Mouse (Mus musculus): ENCODE results near the gene S100a10. TPM values are rescaled to one million over a fixed set of nuclear protein-coding genes. Genes with fewer than 3 reads are reported as not detected.
A peak's percentile ranks its signal among the peaks of the same experiment; 100 is the strongest.

Gene S100a10
- polyA plus RNA-seq, 1 experiment from 2014 or later: 430 TPM

- WGBS: 51% methylated on average over 2 of the region's 2 CpGs
- no peak overlapping the region for H3K4me2 ChIP-seq (replicated peaks; ENCODE audit: low read depth, low read length)
- no peaks in the 10 kb centered on the region for H3K36me3 ChIP-seq (ENCODE audit: control insufficient read depth, insufficient read depth, low read length)
- H3K27ac ChIP-seq (ENCODE audit: low read length): no peak overlapping the region
- H3K4me1 ChIP-seq (ENCODE audit: control insufficient read depth, insufficient read depth, low read length): peaks cover 9% of the 10 kb centered on the region; the same call in 1 of the 2 replicates
- no peaks in the 10 kb centered on the region for H3K27me3 ChIP-seq (ENCODE audit: control insufficient read depth, insufficient read depth, low read length)
- no peaks in the 10 kb centered on the region for H3K9me3 ChIP-seq (ENCODE audit: control insufficient read depth, low read depth, low read length)
- H3K9ac ChIP-seq (replicated peaks; ENCODE audit: low read depth, low read length): no peak overlapping the region
- ATAC-seq (ENCODE audit: insufficient number of reproducible peaks, insufficient read depth, low FRiP score, low read depth): no peak
- no peak overlapping the region for H3K4me3 ChIP-seq (ENCODE audit: low read depth, low read length)
Measured at GRCm38 (mm10) chr3:93517343-93517742, 37.5 kb upstream of the S100a10 start.

- 44% methylated on average over 5 of the region's 5 CpGs for WGBS
Measured at GRCm38 (mm10) chr3:93519856-93520329, 35.0 kb upstream of the S100a10 start.

GRCm38 (mm10) chr3:93520330-93521193, 34.3 kb upstream of the S100a10 start, which contains the start of gene S100a11:
Gene S100a11, plus strand, starts transcription at chr3:93520488.
- no peaks in the 10 kb centered on the region for H3K9me3 ChIP-seq (ENCODE audit: control insufficient read depth, low read depth, low read length)
- H3K4me1 ChIP-seq (ENCODE audit: control insufficient read depth, insufficient read depth, low read length): peaks cover 9% of the 10 kb centered on the region; the same call in 1 of the 2 replicates
- no peaks in the 10 kb centered on the region for H3K27me3 ChIP-seq (ENCODE audit: control insufficient read depth, insufficient read depth, low read length)
- no peaks in the 10 kb centered on the region; the same call in 1 of the 2 replicates for H3K36me3 ChIP-seq (ENCODE audit: control insufficient read depth, insufficient read depth, low read length)
- H3K9ac ChIP-seq (replicated peaks; ENCODE audit: low read depth, low read length): peak within 1 kb of the TSS; percentile 73
- H3K4me3 ChIP-seq (ENCODE audit: low read depth, low read length): peak within 1 kb of the TSS; percentile 64
- ATAC-seq (ENCODE audit: insufficient number of reproducible peaks, insufficient read depth, low FRiP score, low read depth): peak; percentile 95
- peak within 1 kb of the TSS; percentile 52 for H3K4me2 ChIP-seq (replicated peaks; ENCODE audit: low read depth, low read length)
- under 1% methylated on average over 38 of the region's 38 CpGs for WGBS
- peak within 1 kb of the TSS; percentile 90 for H3K27ac ChIP-seq (ENCODE audit: low read length)

More at GRCm38 (mm10) chr3:93519856-93520329, 35.0 kb upstream of the S100a10 start:
- Histone ChIP-seq H3K9me3 (ENCODE audit: control insufficient read depth, low read depth, low read length) (no peaks in the 10 kb centered on the region), H3K9ac (replicated peaks; ENCODE audit: low read depth, low read length) (peak overlapping the region; percentile 73; the same call in 1 of the 2 replicates), H3K4me3 (ENCODE audit: low read depth, low read length) (peak overlapping the region; percentile 64), H3K36me3 (ENCODE audit: control insufficient read depth, insufficient read depth, low read length) (no peaks in the 10 kb centered on the region; the same call in 1 of the 2 replicates), H3K27me3 (ENCODE audit: control insufficient read depth, insufficient read depth, low read length) (no peaks in the 10 kb centered on the region), H3K4me1 (ENCODE audit: control insufficient read depth, insufficient read depth, low read length) (peaks cover 9% of the 10 kb centered on the region; the same call in 1 of the 2 replicates), H3K27ac (ENCODE audit: low read length) (no peak overlapping the region), H3K4me2 (replicated peaks; ENCODE audit: low read depth, low read length) (peak overlapping the region; percentile 52)
- peak; percentile 29 for ATAC-seq (ENCODE audit: insufficient number of reproducible peaks, insufficient read depth, low FRiP score, low read depth)

GRCm38 (mm10) chr3:93521462-93522057, 33.3 kb upstream of the S100a10 start:
- Histone ChIP-seq H3K4me2 (replicated peaks; ENCODE audit: low read depth, low read length) (peak overlapping the region; percentile 52), H3K4me1 (ENCODE audit: control insufficient read depth, insufficient read depth, low read length) (peaks cover 9% of the 10 kb centered on the region; the same call in 1 of the 2 replicates), H3K9ac (replicated peaks; ENCODE audit: low read depth, low read length) (0 out of 2 replicates have a peak overlapping the region, but pooled peaks have one; percentile 73), H3K9me3 (ENCODE audit: control insufficient read depth, low read depth, low read length) (no peaks in the 10 kb centered on the region), H3K4me3 (ENCODE audit: low read depth, low read length) (peak overlapping the region; percentile 64), H3K36me3 (ENCODE audit: control insufficient read depth, insufficient read depth, low read length) (peaks cover 6% of the 10 kb centered on the region), H3K27me3 (ENCODE audit: control insufficient read depth, insufficient read depth, low read length) (no peaks in the 10 kb centered on the region), H3K27ac (ENCODE audit: low read length) (no peak overlapping the region)
- no peak for ATAC-seq (ENCODE audit: insufficient number of reproducible peaks, insufficient read depth, low FRiP score, low read depth)
- 84% methylated on average over 8 of the region's 8 CpGs for WGBS

- Histone ChIP-seq H3K27me3 (ENCODE audit: control insufficient read depth, insufficient read depth, low read length) (no peaks in the 10 kb centered on the region), H3K4me2 (replicated peaks; ENCODE audit: low read depth, low read length) (no peak overlapping the region; the same call in 1 of the 2 replicates), H3K9ac (replicated peaks; ENCODE audit: low read depth, low read length) (no peak overlapping the region), H3K9me3 (ENCODE audit: control insufficient read depth, low read depth, low read length) (no peaks in the 10 kb centered on the region), H3K4me3 (ENCODE audit: low read depth, low read length) (no peak overlapping the region), H3K4me1 (ENCODE audit: control insufficient read depth, insufficient read depth, low read length) (peaks cover 9% of the 10 kb centered on the region; the same call in 1 of the 2 replicates), H3K36me3 (ENCODE audit: control insufficient read depth, insufficient read depth, low read length) (peaks cover 15% of the 10 kb centered on the region), H3K27ac (ENCODE audit: low read length) (no peak overlapping the region)
- WGBS: 44% methylated on average over 7 of the region's 7 CpGs
- no peak for ATAC-seq (ENCODE audit: insufficient number of reproducible peaks, insufficient read depth, low FRiP score, low read depth)
Measured at GRCm38 (mm10) chr3:93522611-93523010, 32.3 kb upstream of the S100a10 start.

- Histone ChIP-seq H3K9ac (replicated peaks; ENCODE audit: low read depth, low read length) (no peak overlapping the region), H3K36me3 (ENCODE audit: control insufficient read depth, insufficient read depth, low read length) (peaks cover 15% of the 10 kb centered on the region), H3K4me1 (ENCODE audit: control insufficient read depth, insufficient read depth, low read length) (no peaks in the 10 kb centered on the region), H3K27ac (ENCODE audit: low read length) (no peak overlapping the region), H3K27me3 (ENCODE audit: control insufficient read depth, insufficient read depth, low read length) (no peaks in the 10 kb centered on the region), H3K4me2 (replicated peaks; ENCODE audit: low read depth, low read length) (no peak overlapping the region), H3K9me3 (ENCODE audit: control insufficient read depth, low read depth, low read length) (no peaks in the 10 kb centered on the region), H3K4me3 (ENCODE audit: low read depth, low read length) (no peak overlapping the region)
- ATAC-seq (ENCODE audit: insufficient number of reproducible peaks, insufficient read depth, low FRiP score, low read depth): no peak
- 88% methylated on average over 3 of the region's 3 CpGs for WGBS
Measured at GRCm38 (mm10) chr3:93527300-93527699, 27.6 kb upstream of the S100a10 start.

- no peaks in the 10 kb centered on the region for H3K4me1 ChIP-seq (ENCODE audit: control insufficient read depth, insufficient read depth, low read length)
- ATAC-seq (ENCODE audit: insufficient number of reproducible peaks, insufficient read depth, low FRiP score, low read depth): no peak
- no peak overlapping the region for H3K9ac ChIP-seq (replicated peaks; ENCODE audit: low read depth, low read length)
- WGBS: 87% methylated on average over 5 of the region's 5 CpGs
- H3K27ac ChIP-seq (ENCODE audit: low read length): no peak overlapping the region
- H3K9me3 ChIP-seq (ENCODE audit: control insufficient read depth, low read depth, low read length): 0 out of 2 replicates have a peak, but pooled peaks cover 3% of the 10 kb centered on the region
- peaks cover 15% of the 10 kb centered on the region for H3K36me3 ChIP-seq (ENCODE audit: control insufficient read depth, insufficient read depth, low read length)
- no peaks in the 10 kb centered on the region for H3K27me3 ChIP-seq (ENCODE audit: control insufficient read depth, insufficient read depth, low read length)
- no peak overlapping the region for H3K4me3 ChIP-seq (ENCODE audit: low read depth, low read length)
- no peak overlapping the region for H3K4me2 ChIP-seq (replicated peaks; ENCODE audit: low read depth, low read length)
Measured at GRCm38 (mm10) chr3:93528807-93529206, 26.1 kb upstream of the S100a10 start.

- Histone ChIP-seq H3K4me2 (replicated peaks; ENCODE audit: low read depth, low read length) (no peak overlapping the region), H3K36me3 (ENCODE audit: control insufficient read depth, insufficient read depth, low read length) (no peaks in the 10 kb centered on the region), H3K4me3 (ENCODE audit: low read depth, low read length) (no peak overlapping the region), H3K27me3 (ENCODE audit: control insufficient read depth, insufficient read depth, low read length) (no peaks in the 10 kb centered on the region), H3K9me3 (ENCODE audit: control insufficient read depth, low read depth, low read length) (0 out of 2 replicates have a peak, but pooled peaks cover 3% of the 10 kb centered on the region), H3K9ac (replicated peaks; ENCODE audit: low read depth, low read length) (no peak overlapping the region), H3K4me1 (ENCODE audit: control insufficient read depth, insufficient read depth, low read length) (no peaks in the 10 kb centered on the region), H3K27ac (ENCODE audit: low read length) (no peak overlapping the region)
- 61% methylated on average over 2 of the region's 2 CpGs for WGBS
- no peak for ATAC-seq (ENCODE audit: insufficient number of reproducible peaks, insufficient read depth, low FRiP score, low read depth)
Measured at GRCm38 (mm10) chr3:93537068-93537576, 17.8 kb upstream of the S100a10 start.

Measured in stomach, embryonic 14.5 days (tissue).